Mouse (Mus musculus): ENCODE data around the gene Olfr328. TPM values are rescaled to one million over a fixed set of nuclear protein-coding genes. Genes with fewer than 3 reads are reported as not detected.

The Olfr328 gene
- 0.09 TPM in 1 of 2 replicates, not detected in the other for polyA plus RNA-seq (2016; fragmentation: Nextera tagmentation; extraction: Ambion mirVana)

DNA sequence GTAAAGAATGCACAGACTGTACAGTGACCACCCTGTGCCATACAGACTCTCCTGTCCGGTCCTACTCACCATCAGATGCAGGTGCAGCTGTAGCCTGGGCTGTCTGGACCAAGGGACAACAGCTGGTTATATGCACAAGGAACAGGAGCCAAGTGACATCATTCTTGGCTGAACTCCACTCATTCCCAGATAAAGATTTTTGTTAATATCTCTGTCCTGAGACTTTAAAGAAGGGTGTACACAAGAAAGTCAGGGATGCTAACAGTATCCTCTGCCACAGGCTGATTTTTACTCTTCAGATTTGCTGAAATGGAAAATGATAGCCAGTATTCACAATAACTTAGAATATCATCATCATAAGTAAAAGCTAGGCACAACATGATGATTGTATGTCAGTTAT, at the start of gene Olfr328:
TSS of gene Olfr328 (minus strand) at position 101 of the 400 bp plus-strand sequence.
- ATAC-seq (ENCODE audit: low FRiP score, low read depth) = no peak
- H3K4me3 ChIP-seq = no peak within 1 kb of the TSS
- H3K27ac ChIP-seq = no peak within 1 kb of the TSS
- no peaks in the 10 kb centered on the region for H3K36me3 ChIP-seq
- WGBS = 77% methylated on average over 1 of the region's 1 CpGs
- H3K27me3 ChIP-seq (replicated peaks) = no peaks in the 10 kb centered on the region
- H3K4me1 ChIP-seq = no peaks in the 10 kb centered on the region
- H3K9ac ChIP-seq = no peak within 1 kb of the TSS
- no peaks in the 10 kb centered on the region for H3K9me3 ChIP-seq
- no peak within 1 kb of the TSS for H3K4me2 ChIP-seq (replicated peaks)

DNA sequence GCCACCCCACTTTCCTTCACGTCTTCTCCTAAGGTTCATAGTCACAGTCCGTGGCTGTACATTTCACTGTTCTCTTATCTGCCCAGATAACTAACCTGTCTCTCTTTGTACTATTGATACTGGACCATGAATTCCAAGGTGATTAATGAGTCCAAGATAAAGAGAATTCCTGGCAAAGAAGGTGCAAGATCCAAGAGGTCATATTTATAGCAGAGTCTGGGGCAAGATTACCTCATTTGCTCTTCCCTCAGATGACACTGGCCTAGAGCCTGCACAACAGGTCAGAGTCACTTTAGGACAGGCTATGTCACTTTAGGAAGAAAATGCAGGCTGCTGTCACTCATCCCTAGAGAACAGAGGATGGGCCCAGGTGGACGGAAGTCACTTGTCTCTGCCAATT, 49.8 kb upstream of the Olfr328 start:
- H3K9me3 ChIP-seq = no peaks in the 10 kb centered on the region
- no peaks in the 10 kb centered on the region for H3K4me1 ChIP-seq
- no peak for ATAC-seq (ENCODE audit: low FRiP score, low read depth)
- no peaks in the 10 kb centered on the region for H3K36me3 ChIP-seq
- H3K27ac ChIP-seq = no peak overlapping the region
- 91% methylated on average over 3 of the region's 3 CpGs for WGBS
- H3K4me2 ChIP-seq (replicated peaks) = no peak overlapping the region
- H3K27me3 ChIP-seq (replicated peaks) = no peaks in the 10 kb centered on the region
- no peak overlapping the region for H3K9ac ChIP-seq
- no peak overlapping the region for H3K4me3 ChIP-seq

DNA sequence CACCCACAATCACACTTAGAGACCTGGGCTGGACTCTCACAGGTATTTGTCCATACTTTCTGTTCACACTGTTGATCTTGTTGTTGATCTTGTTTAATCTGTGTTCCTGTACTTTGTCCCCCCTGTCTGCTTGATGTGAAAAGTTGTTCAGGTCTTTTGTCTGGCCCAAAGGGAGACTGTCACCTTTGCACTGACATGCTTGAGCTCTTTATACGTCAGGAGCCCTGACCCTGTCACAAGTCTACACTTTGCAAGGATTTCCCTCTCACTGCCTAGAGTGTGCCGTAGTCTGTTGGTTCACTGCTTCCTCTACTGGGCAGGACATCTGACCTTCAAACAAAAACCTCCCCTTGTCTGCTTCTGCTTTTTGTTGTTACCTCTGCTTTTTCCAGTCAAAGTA, 49.3 kb upstream of the Olfr328 start:
- no peak for ATAC-seq (ENCODE audit: low FRiP score, low read depth)
- no peak overlapping the region for H3K4me2 ChIP-seq (replicated peaks)
- H3K9ac ChIP-seq = no peak overlapping the region
- no peaks in the 10 kb centered on the region for H3K9me3 ChIP-seq
- H3K4me3 ChIP-seq = no peak overlapping the region
- H3K27ac ChIP-seq = no peak overlapping the region
- WGBS = 81% methylated on average over 2 of the region's 2 CpGs
- H3K36me3 ChIP-seq = no peaks in the 10 kb centered on the region
- no peaks in the 10 kb centered on the region for H3K27me3 ChIP-seq (replicated peaks)
- no peaks in the 10 kb centered on the region for H3K4me1 ChIP-seq

DNA sequence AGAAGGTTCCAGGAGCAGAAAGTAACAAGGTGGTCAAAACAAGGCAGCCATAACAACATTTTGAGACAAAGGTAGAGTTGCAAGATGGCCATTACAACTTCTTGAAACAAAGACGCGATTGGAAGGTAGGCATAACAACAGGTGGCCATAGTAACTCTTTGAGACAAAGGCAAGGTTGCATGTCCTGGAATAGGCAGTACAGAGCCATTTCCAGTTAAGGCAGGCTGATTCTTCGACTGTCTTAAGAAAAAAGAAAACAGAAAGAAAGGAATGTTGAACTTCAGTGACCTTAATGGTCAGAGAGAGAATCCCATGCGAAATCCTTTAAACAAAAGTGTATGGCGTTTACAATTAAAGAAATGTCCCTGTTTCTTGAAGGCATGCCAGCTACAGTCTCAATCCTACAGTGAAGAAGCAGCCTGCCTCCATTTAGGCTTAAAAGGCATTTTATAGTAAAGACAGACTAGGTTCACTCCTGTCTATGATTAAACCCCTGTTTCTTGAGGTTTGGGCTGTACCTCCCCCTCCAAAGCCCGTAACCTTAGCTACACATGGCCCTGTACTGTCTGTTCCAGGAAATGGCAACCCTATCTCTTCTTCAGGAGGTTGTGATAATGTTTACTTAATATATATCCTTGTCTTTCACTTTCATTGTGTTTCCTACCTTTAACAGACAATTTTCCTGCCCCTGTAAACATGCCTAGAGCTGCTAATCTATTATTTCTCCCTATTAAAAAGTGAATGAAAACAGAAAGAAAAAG, 47.5 kb upstream of the Olfr328 start:
- H3K27me3 ChIP-seq (replicated peaks) = no peaks in the 10 kb centered on the region
- no peak overlapping the region for H3K27ac ChIP-seq
- WGBS = 82% methylated on average over 6 of the region's 6 CpGs

DNA sequence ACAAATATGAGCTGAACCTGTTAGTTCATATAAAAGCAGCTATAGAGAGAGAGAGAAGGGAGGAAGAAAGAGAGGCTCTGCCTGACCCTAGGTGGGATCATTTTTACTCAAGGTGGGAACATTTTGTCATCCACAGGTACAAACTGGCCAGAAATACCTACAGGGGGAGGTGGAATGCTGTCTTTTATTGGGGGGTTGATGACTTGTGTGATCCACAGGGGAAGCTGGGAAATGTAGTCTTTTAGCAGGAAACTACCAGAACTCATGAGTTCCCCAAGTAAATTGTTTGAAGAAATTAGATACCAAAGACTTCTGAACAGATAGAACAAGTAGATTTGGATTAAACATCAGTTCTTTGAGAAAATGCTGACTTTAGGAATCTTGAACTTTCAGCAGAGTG, 46.6 kb upstream of the Olfr328 start:
- no peak for ATAC-seq (ENCODE audit: low FRiP score, low read depth)

More for the DNA sequence above, 47.5 kb upstream of the Olfr328 start:
- Histone ChIP-seq H3K9me3 (no peaks in the 10 kb centered on the region), H3K4me1 (no peaks in the 10 kb centered on the region), H3K9ac (no peak overlapping the region), H3K4me2 (replicated peaks) (no peak overlapping the region), H3K4me3 (no peak overlapping the region), H3K36me3 (no peaks in the 10 kb centered on the region)
- ATAC-seq (ENCODE audit: low FRiP score, low read depth) = no peak

DNA sequence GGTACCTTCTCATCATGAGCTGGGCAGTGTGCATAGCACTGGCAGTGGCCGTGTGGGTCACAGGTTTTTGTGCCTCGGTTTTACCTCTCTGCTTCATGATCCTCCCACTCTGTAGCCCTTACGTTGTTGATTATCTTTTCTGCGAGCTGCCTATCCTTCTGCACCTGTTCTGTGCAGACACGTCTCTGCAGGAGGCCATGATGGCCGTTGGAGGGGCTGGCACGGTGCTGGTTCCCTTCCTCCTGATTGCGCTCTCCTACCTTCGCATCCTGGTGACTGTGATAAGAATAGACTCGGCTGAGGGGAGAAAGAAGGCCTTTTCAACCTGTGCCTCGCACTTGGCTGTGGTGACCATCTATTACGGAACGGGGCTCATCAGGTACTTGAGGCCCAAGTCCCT, 42.4 kb upstream of the Olfr328 start:
- ATAC-seq (ENCODE audit: low FRiP score, low read depth) = no peak
- no peak overlapping the region for H3K27ac ChIP-seq
- H3K36me3 ChIP-seq = no peaks in the 10 kb centered on the region
- no peak overlapping the region for H3K4me3 ChIP-seq
- no peaks in the 10 kb centered on the region for H3K9me3 ChIP-seq
- no peaks in the 10 kb centered on the region for H3K27me3 ChIP-seq (replicated peaks)
- no peak overlapping the region for H3K4me2 ChIP-seq (replicated peaks)
- H3K9ac ChIP-seq = no peak overlapping the region
- no peaks in the 10 kb centered on the region for H3K4me1 ChIP-seq
- 86% methylated on average over 13 of the region's 13 CpGs for WGBS

More for the DNA sequence above, 46.6 kb upstream of the Olfr328 start:
- H3K36me3 ChIP-seq = no peaks in the 10 kb centered on the region
- H3K4me3 ChIP-seq = no peak overlapping the region
- no peaks in the 10 kb centered on the region for H3K9me3 ChIP-seq
- H3K4me2 ChIP-seq (replicated peaks) = no peak overlapping the region
- no peak overlapping the region for H3K9ac ChIP-seq
- no peaks in the 10 kb centered on the region for H3K27me3 ChIP-seq (replicated peaks)
- no peak overlapping the region for H3K27ac ChIP-seq
- H3K4me1 ChIP-seq = no peaks in the 10 kb centered on the region

DNA sequence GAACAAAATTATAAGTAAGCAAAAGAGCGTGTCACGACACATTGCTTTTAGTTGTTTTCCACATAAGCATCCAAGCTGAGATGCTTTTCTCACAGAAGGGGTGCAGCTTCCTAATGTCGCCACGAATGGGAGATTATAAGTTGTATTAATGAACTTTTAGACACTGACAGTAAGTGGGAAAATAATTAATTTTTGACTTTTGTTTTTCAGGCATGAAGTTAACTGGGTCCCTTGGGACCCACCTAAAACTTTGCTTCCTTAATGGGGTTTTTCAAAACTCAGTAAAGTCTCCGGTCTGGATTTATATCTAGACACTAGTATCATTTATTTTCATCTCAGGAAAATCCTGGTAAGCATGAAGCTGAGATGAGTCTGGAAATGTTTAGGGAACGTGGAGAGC, 39.4 kb upstream of the Olfr328 start, which contains the start of gene Olfr324:
TSS of gene Olfr324 (plus strand) at position 301 of the 400 bp plus-strand sequence.
- ATAC-seq (ENCODE audit: low FRiP score, low read depth) = no peak
- WGBS = 85% methylated on average over 6 of the region's 6 CpGs

DNA sequence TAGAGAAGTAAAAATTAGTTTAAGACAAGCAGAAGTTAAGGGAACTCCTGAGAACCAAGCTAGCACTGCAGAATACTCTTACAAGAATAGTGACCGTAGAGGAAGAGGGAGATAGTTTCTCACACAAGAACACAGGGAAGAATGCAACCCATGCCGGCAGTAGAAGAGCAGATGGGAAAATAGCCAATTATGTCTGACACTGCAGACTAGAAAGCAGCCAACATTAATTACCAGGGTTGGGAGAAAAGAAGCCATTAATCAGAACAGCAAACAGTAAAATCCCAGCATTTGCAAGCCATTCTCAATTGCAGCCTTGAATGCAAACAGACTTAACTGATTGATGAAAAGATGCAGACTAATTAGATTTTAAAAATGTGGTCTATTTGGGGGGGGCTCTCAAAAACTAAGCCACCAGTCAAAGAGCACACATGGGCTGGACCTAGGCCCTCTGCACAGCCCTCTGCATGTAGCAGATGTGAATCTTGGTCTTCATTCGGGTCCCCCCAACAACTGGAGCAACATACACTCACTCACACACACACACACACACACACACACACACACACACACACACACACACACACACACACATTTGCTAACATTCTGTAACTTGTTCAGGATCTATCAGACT, 33.3 kb upstream of the Olfr328 start:
- Histone ChIP-seq H3K27me3 (replicated peaks) (no peaks in the 10 kb centered on the region), H3K4me3 (no peak overlapping the region), H3K4me1 (no peaks in the 10 kb centered on the region), H3K36me3 (no peaks in the 10 kb centered on the region), H3K27ac (no peak overlapping the region), H3K9me3 (no peaks in the 10 kb centered on the region), H3K9ac (no peak overlapping the region), H3K4me2 (replicated peaks) (no peak overlapping the region)
- 47% methylated on average over 3 of the region's 3 CpGs for WGBS
- ATAC-seq (ENCODE audit: low FRiP score, low read depth) = no peak

More for the DNA sequence above, 39.4 kb upstream of the Olfr328 start, which contains the start of gene Olfr324:
- Histone ChIP-seq H3K36me3 (no peaks in the 10 kb centered on the region), H3K27me3 (replicated peaks) (no peaks in the 10 kb centered on the region), H3K9ac (no peak within 1 kb of the TSS), H3K4me1 (no peaks in the 10 kb centered on the region), H3K9me3 (no peaks in the 10 kb centered on the region), H3K4me2 (replicated peaks) (no peak within 1 kb of the TSS), H3K27ac (no peak within 1 kb of the TSS), H3K4me3 (no peak within 1 kb of the TSS)

DNA sequence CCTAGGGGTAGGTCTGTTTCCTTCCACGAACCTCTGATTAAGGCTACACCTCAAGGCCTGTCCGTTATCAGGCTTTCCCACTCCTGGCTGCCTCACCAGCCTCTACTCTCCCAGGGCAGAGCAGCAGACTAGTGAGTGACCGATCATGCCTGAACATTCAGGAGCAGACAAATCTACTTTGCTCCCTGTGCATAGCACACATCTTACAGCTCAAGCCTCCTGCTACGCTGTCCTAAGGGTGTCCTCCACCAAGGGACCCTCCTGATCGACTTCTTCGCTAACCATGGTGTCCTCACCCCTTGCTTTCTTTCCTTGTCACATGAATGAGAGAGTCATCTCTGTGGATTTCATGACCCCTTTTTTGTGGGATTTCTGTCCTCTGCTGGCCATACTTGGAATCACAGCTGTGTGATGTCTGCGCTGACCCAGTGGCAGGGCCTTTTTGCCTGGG, 32.5 kb upstream of the Olfr328 start:
- no peak overlapping the region for H3K9ac ChIP-seq
- no peaks in the 10 kb centered on the region for H3K27me3 ChIP-seq (replicated peaks)
- no peaks in the 10 kb centered on the region for H3K9me3 ChIP-seq
- 72% methylated on average over 7 of the region's 7 CpGs for WGBS
- H3K4me1 ChIP-seq = no peaks in the 10 kb centered on the region
- H3K36me3 ChIP-seq = no peaks in the 10 kb centered on the region
- no peak for ATAC-seq (ENCODE audit: low FRiP score, low read depth)
- no peak overlapping the region for H3K4me2 ChIP-seq (replicated peaks)
- H3K4me3 ChIP-seq = no peak overlapping the region
- no peak overlapping the region for H3K27ac ChIP-seq

DNA sequence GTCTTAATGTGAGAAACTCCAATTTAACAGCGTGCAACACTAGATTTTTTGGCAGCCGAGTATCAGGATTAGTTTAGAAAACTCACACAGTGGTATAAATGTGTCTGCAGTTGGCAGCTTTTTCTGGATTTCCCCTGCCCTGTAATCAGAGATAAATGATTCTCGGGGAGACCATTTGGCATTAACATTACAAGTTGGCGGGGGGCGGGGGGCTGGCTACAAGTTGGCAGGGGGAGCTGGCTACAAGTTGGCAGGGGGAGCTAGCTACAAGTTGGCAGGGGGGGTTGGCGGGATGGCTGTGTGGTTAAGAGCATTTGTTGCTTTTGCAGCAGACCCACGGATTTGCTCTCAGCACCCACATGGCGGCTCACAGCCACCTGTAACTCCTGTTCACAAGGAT, 23.2 kb upstream of the Olfr328 start:
- Histone ChIP-seq H3K4me1 (no peaks in the 10 kb centered on the region), H3K27me3 (replicated peaks) (no peaks in the 10 kb centered on the region), H3K9ac (no peak overlapping the region), H3K4me3 (no peak overlapping the region), H3K27ac (no peak overlapping the region), H3K4me2 (replicated peaks) (no peak overlapping the region), H3K36me3 (no peaks in the 10 kb centered on the region), H3K9me3 (no peaks in the 10 kb centered on the region)
- 83% methylated on average over 8 of the region's 8 CpGs for WGBS
- ATAC-seq (ENCODE audit: low FRiP score, low read depth) = no peak

DNA sequence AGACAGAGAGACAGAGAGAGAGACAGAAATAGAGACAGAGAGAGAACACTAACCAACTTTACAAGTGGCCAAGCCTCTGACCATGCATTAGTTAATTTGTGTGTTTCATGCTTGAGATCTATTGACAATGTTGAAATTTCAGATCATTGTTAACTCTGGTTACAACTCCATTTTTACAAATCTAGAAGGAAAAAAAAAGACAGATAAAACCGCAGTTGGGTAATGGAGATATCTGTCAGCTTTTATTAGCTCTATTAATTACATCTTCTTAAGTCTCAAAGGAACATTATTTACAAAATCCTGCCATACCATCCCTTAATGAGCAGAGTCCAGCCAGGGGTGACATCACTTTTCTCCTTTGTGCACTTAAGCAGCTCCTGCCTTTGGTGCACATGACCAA, 22.0 kb upstream of the Olfr328 start, which contains the start of gene Olfr325:
TSS of gene Olfr325 (plus strand) at position 301 of the 400 bp plus-strand sequence.
- no peak for ATAC-seq (ENCODE audit: low FRiP score, low read depth)
- WGBS = 83% methylated on average over 1 of the region's 1 CpGs

DNA sequence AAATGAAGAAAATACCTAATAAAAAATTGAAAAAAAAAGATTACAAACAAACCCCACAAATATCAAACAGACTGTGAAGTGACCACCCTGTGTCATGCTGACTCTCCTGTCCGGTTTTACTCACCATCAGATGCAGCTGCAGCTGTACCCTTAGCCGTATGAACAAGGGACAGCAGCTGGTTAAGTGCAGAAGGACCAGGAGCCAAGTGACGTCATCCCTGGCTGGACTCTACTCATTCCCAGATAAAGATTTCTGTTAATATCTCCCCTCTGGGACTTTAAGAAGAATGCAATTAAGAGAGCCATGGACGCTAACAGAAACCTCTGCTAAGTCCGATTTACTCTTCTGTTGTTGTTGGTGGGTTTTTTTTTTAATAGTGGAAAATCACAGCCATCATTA, 15.0 kb upstream of the Olfr328 start, which contains the start of gene Olfr224:
TSS of gene Olfr224 (minus strand) at position 149 of the 400 bp plus-strand sequence.
- Histone ChIP-seq H3K36me3 (no peaks in the 10 kb centered on the region), H3K27ac (no peak within 1 kb of the TSS), H3K9me3 (no peaks in the 10 kb centered on the region), H3K4me3 (no peak within 1 kb of the TSS), H3K27me3 (replicated peaks) (no peaks in the 10 kb centered on the region), H3K9ac (no peak within 1 kb of the TSS), H3K4me2 (replicated peaks) (no peak within 1 kb of the TSS), H3K4me1 (no peaks in the 10 kb centered on the region)
- WGBS = 84% methylated on average over 5 of the region's 5 CpGs
- no peak for ATAC-seq (ENCODE audit: low FRiP score, low read depth)

More for the DNA sequence above, 22.0 kb upstream of the Olfr328 start, which contains the start of gene Olfr325:
- no peak within 1 kb of the TSS for H3K4me3 ChIP-seq
- H3K36me3 ChIP-seq = no peaks in the 10 kb centered on the region
- H3K27me3 ChIP-seq (replicated peaks) = no peaks in the 10 kb centered on the region
- no peak within 1 kb of the TSS for H3K4me2 ChIP-seq (replicated peaks)
- H3K27ac ChIP-seq = no peak within 1 kb of the TSS
- no peak within 1 kb of the TSS for H3K9ac ChIP-seq
- no peaks in the 10 kb centered on the region for H3K4me1 ChIP-seq
- no peaks in the 10 kb centered on the region for H3K9me3 ChIP-seq
